Mouse (Mus musculus) frontal cortex, postnatal 10 days (tissue): Measurements from ENCODE around the gene Parm1.

Experiments used
- DNase-seq, 2 experiments: peaks; one replicate each; pipeline ENCODE4 v3.0.0; 2022; ENCODE audit warnings: low spot score in 2 of 2, mixed read lengths in 1 of 2

Gene Parm1

GRCm38 (mm10) chr5:91653061-91653915, 135.9 kb downstream of the Parm1 start:
- no peak for DNase-seq

- DNase-seq, result no peak
Measured at GRCm38 (mm10) chr5:91654331-91655048, 137.1 kb downstream of the Parm1 start.

DNA sequence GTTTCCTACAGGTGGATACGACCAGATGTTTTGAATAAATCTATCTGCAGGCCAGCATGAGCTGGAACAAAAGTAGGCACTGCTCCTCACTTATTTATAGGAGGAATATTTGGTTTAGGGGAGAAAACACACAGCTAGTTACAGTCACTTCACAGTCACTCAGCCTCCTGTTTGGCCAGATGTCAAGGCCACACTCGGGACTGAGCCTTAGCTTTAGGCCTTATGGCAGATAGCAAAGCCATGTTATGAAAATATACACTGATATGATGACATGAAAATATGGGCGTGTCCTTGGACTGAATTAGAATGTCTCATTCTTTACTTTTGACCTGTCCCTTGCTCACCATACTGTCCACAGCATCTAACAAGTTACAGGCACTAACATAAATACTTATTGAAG, 137.8 kb downstream of the Parm1 start:
- no peak for DNase-seq

- no peak for DNase-seq
Measured at GRCm38 (mm10) chr5:91662715-91663114, 145.3 kb downstream of the Parm1 start.

- no peak for DNase-seq
Measured at GRCm38 (mm10) chr5:91667127-91667526, 149.7 kb downstream of the Parm1 start.

GRCm38 (mm10) chr5:91669235-91669634, 151.8 kb downstream of the Parm1 start:
- no peak for DNase-seq
